Mouse (Mus musculus) small intestine, adult 2 months (tissue): Measurements from ENCODE around the gene Synpo2.

Experiments
- CTCF ChIP-seq: fragments of 200-500 bp; IDR thresholded peaks from 2 replicates; pipeline ENCODE4 v1.5.1; 2012; ENCODE audit warnings: low read depth, mild to moderate bottlenecking, control low read depth, inconsistent platforms, low read length, moderate library complexity, mixed read lengths; ENCODE audit not compliant: insufficient replicate concordance, insufficient read length; ENCODE audit errors: extremely low read depth
- POLR2A ChIP-seq: fragments of 200-500 bp; IDR thresholded peaks from 2 replicates; pipeline ENCODE4 v1.6.1; 2012; ENCODE audit warnings: low read depth, mild to moderate bottlenecking, control low read depth, inconsistent platforms, low read length, moderate library complexity

GRCm38 (mm10) chr3:123080943-123081342 lies 155.0 kb downstream of the Synpo2 start:
- TF ChIP-seq CTCF = no peak
- TF ChIP-seq POLR2A = no peak
